Mouse (Mus musculus): ENCODE results near the gene Sertad2.

DNA sequence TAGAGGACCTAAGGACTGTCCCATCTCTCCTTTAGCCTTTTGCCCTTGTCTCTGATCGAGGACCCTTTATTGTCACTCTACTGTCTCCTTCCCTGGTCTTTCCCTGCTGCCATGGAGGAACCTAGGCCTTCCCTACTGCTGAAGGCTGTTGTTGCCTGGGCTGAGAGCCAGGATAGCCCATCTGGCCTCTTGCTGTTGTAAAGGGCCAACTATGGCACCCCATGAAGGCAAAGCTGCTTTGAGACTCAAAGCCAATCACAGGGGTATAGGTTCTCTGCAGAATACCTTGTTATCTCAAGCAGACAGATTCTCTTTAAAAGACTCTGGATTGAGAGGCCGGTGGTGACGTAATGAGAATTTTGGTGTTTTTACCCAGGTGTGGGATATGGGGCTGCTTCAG is 15.2 kb upstream of the Sertad2 start:
- TF ChIP-seq GATA1 (IDR thresholded peaks at IDR 0.05; ENCODE audit: borderline replicate concordance, low read length) (no peak), FLI1 (IDR thresholded peaks at IDR 0.05; ENCODE audit: low read length) (no peak)

Measured in megakaryocyte, embryonic 14.5 days (primary cell).